Mouse (Mus musculus): ENCODE data around the gene Jmjd8. TPM values are rescaled to one million over a fixed set of nuclear protein-coding genes. Genes with fewer than 3 reads are reported as not detected.
"Not testable (repeated sequence)": the region's sequence is repeated elsewhere in the genome, so short reads cannot be mapped to it uniquely, and the experiment has no call there.

Jmjd8 gene
- polyA plus RNA-seq, 1 experiment from 2014 or later = 47.2 TPM

DNA sequence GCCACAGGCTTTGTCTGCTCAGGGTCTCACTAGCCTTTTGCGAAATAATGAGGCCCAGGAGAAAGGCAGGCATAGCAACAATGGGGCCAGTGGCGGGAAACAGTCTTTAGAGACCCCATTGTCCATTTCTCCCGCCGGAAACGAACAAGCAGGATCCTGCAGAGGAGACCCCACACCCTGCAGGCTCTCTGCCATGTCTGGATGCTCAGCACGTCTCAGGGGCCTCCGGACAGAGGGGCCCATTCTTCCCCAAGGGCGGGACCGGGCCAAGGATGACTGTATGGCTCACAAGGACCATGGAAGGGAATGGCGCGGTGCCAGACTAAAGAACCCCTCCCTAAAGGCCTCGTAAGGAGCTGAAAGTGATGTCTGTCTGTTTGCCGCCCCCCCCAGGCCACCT, 34.5 kb upstream of the Jmjd8 start:
- Histone ChIP-seq H3K9ac (no peak overlapping the region), H3K4me2 (no peak overlapping the region), H3K36me3 (peaks cover 9% of the 10 kb centered on the region), H3K4me3 (no peak overlapping the region), H3K9me3 (no peaks in the 10 kb centered on the region), H3K4me1 (peaks cover 58% of the 10 kb centered on the region), H3K27ac (no peak overlapping the region), H3K27me3 (no peaks in the 10 kb centered on the region)
- ATAC-seq (ENCODE audit: insufficient number of reproducible peaks, low FRiP score, low TSS enrichment, low read depth) = no peak
- WGBS = 82% methylated on average over 13 of the region's 13 CpGs

DNA sequence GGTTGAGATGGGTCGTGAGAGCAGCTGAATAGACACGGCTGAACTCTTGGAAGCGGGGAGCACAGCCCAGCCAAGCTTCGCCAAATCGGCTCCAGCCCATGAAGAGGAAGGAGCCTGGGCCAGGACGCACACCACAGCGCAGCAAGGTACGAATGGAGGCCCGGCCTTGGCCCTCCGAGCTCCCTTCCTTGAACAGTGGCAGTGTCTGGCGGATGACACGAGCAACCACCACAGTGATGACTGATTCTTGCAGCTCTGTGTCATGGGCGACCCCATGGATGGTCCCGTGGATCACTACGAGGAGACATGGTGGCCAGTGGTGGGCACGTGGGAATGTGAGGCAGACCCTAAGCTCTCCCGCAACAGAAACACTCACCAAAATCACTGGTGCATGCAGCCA, 33.7 kb upstream of the Jmjd8 start:
- no peak overlapping the region for H3K27ac ChIP-seq
- H3K27me3 ChIP-seq = no peaks in the 10 kb centered on the region
- peaks cover 58% of the 10 kb centered on the region for H3K4me1 ChIP-seq

DNA sequence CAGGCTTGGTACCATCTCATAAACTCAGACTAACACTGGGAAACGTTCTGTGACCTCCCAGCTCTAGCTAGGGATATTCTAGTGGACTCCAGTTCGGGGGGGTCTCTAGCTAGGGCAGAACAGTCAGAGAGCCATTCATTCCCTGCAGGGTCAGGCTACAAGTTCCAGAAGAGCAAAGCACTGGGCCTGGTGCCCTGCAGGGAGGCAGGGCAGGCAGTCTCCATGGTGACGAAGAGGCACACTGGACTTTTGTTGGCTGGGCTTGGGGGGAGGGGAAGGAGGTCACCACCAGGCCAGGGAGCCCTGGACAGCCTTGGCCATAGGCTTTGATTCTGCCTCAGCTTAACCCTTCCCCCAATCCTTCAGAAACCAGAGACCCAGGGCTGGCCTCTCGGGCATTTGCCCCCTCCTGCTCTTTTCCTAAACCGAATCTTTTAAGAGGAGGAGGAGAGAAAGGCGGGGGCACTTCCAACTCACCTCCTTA, 33.0 kb upstream of the Jmjd8 start, which contains the start of gene AC134908.4:
TSS of gene AC134908.4 (minus strand) at position 51 of the 484 bp plus-strand sequence.
- Histone ChIP-seq H3K9me3 (no peaks in the 10 kb centered on the region), H3K9ac (peak within 1 kb of the TSS; percentile 56), H3K27me3 (no peaks in the 10 kb centered on the region), H3K4me1 (peaks cover 55% of the 10 kb centered on the region), H3K4me2 (peak within 1 kb of the TSS; percentile 68), H3K36me3 (0 out of 2 replicates have a peak, but pooled peaks cover 3% of the 10 kb centered on the region), H3K4me3 (peak within 1 kb of the TSS; percentile 79), H3K27ac (no peak within 1 kb of the TSS)
- 28% methylated on average over 6 of the region's 6 CpGs for WGBS
- ATAC-seq (ENCODE audit: insufficient number of reproducible peaks, low FRiP score, low TSS enrichment, low read depth) = no peak

More for the DNA sequence above, 33.7 kb upstream of the Jmjd8 start:
- ATAC-seq (ENCODE audit: insufficient number of reproducible peaks, low FRiP score, low TSS enrichment, low read depth) = no peak
- 0 out of 2 replicates have a peak overlapping the region, but pooled peaks have one; percentile 79 for H3K4me3 ChIP-seq
- H3K36me3 ChIP-seq = 0 out of 2 replicates have a peak, but pooled peaks cover 3% of the 10 kb centered on the region
- no peaks in the 10 kb centered on the region for H3K9me3 ChIP-seq
- H3K9ac ChIP-seq = no peak overlapping the region
- 89% methylated on average over 17 of the region's 17 CpGs for WGBS
- H3K4me2 ChIP-seq = peak overlapping the region; percentile 68; the same call in 1 of the 2 replicates

DNA sequence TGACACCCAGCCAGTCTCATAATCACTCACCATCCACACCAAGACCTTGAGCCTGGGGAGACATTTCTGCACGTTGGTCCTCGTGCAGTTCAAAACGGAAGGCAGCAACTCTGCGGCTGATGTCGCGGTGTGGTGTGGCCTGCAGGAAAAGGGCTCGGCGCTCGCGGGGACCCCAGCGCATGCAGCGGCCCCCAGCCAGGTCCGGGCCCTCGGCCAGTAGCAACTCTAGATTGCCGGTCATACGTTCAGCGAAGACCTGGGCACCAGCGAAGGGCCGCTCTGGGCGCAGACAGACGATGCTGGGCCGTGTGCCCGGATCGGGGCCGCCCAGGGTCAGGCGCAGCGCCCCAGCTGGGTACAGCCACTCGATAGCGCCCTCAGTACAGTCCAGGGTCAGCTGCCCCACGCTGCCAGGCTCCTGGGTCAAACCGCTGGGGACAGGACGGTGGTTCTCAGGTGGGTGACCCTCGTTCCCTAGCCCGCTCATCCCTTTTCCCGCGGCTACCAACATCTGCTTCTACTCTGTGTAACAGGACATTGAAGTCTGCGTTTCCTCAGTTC, 32.4 kb upstream of the Jmjd8 start:
- WGBS = 2% methylated on average over 36 of the region's 37 CpGs
- Histone ChIP-seq H3K27ac (no peak overlapping the region), H3K4me3 (peak overlapping the region; percentile 79), H3K9ac (peak overlapping the region; percentile 56), H3K4me2 (peak overlapping the region; percentile 68), H3K36me3 (0 out of 2 replicates have a peak, but pooled peaks cover 3% of the 10 kb centered on the region), H3K9me3 (no peaks in the 10 kb centered on the region), H3K4me1 (peaks cover 49% of the 10 kb centered on the region), H3K27me3 (peaks cover 2% of the 10 kb centered on the region; the same call in 1 of the 2 replicates)
- 0 out of 2 replicates have a peak, but pooled peaks have one; percentile 11 for ATAC-seq (ENCODE audit: insufficient number of reproducible peaks, low FRiP score, low TSS enrichment, low read depth)

DNA sequence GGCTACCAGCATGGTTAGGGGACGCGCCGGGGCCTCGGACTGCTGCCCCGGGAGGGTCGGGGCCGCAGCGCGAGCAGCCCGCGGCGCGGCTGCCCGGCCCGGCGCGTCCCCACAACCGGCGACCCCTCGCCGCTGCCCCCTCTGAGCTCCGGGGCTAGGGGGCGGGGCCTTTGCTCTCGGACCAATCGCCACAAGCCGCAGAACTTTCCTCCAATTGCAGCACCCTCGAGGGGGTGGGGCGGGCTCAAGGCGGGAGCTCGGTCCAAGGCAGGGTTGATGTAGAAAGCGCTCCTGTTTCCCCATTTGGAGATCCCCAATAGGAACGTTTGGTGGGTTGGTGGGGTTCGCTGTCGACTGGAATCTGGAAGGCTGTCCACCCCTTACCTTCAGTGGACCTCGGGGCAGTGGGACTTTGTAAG, 31.7 kb upstream of the Jmjd8 start, which contains the start of gene Metrn:
TSS of gene Metrn (minus strand) at position 186 of the 419 bp plus-strand sequence.
- peak; percentile 70; the same call in 1 of the 2 replicates for ATAC-seq (ENCODE audit: insufficient number of reproducible peaks, low FRiP score, low TSS enrichment, low read depth)
- no peaks in the 10 kb centered on the region for H3K9me3 ChIP-seq
- peak within 1 kb of the TSS; percentile 56 for H3K9ac ChIP-seq
- H3K4me3 ChIP-seq = peak within 1 kb of the TSS; percentile 79
- H3K27ac ChIP-seq = no peak within 1 kb of the TSS
- 0 out of 2 replicates have a peak, but pooled peaks cover 3% of the 10 kb centered on the region for H3K36me3 ChIP-seq
- peaks cover 6% of the 10 kb centered on the region for H3K27me3 ChIP-seq
- H3K4me1 ChIP-seq = peaks cover 44% of the 10 kb centered on the region
- H3K4me2 ChIP-seq = peak within 1 kb of the TSS; percentile 68
- WGBS = 1% methylated on average over 34 of the region's 35 CpGs

DNA sequence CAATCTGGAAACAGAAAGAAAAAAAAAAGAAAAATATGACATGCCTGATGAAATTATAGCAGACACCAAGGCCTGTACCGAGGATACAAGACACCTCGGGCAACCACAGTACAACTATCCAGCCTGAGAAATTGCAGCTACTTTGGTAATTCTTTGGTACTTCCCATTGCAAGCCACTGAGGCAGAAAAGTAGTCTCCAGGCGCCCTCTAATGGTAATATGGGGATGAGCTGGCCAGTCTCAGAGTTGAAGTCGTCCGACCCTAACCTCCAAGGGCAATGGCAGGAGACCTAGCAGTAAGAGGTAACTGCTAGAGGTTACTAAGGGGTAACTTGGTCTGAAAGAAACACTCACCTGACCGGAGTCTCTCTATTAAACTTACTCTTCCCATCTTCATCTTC, 27.6 kb upstream of the Jmjd8 start:
- Histone ChIP-seq H3K4me2 (no peak overlapping the region), H3K4me1 (peaks cover 12% of the 10 kb centered on the region), H3K27ac (no peak overlapping the region), H3K36me3 (no peaks in the 10 kb centered on the region), H3K27me3 (peaks cover 34% of the 10 kb centered on the region), H3K9ac (no peak overlapping the region), H3K4me3 (no peak overlapping the region), H3K9me3 (no peaks in the 10 kb centered on the region)
- 6% methylated on average over 6 of the region's 6 CpGs for WGBS
- no peak for ATAC-seq (ENCODE audit: insufficient number of reproducible peaks, low FRiP score, low TSS enrichment, low read depth)

DNA sequence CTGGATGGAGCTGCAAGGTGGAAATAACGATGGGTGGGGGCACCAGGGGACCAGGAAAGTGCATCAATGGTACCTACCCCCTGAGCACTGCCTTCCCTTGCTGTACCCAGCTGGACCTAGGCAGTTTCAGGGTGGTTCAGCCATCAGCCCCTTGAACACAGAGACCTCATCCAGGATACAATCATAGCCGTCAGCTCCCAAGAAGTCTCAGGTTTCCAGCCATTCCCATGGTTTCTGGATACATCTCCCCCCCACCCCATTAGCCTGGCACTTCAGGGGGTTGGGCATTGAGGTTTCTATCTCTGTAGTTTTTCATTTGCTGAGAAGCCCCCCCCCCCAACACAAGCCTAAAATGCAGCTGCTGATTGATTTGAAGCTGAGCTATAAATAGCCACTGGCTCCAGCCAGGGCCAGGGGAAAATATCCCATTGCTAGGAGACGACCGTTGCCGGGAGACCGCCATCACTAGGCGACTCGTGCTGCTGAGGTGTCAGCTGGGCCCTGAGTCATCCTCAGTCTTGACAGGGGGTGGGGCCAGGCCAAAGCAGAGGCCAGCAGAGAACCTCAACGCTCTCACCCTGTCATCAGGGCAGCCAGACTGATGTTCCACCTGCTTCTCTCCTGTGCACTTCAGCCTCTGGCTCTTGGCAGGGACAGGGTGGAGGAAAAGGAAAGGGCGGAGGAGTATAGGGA, 25.7 kb upstream of the Jmjd8 start:
- Histone ChIP-seq H3K36me3 (no peaks in the 10 kb centered on the region), H3K4me2 (no peak overlapping the region), H3K27me3 (peaks cover 35% of the 10 kb centered on the region), H3K4me3 (no peak overlapping the region), H3K4me1 (no peaks in the 10 kb centered on the region), H3K9ac (no peak overlapping the region), H3K27ac (no peak overlapping the region), H3K9me3 (no peaks in the 10 kb centered on the region)
- 0 out of 2 replicates have a peak, but pooled peaks have one; percentile 15 for ATAC-seq (ENCODE audit: insufficient number of reproducible peaks, low FRiP score, low TSS enrichment, low read depth)
- WGBS = 8% methylated on average over 10 of the region's 10 CpGs

DNA sequence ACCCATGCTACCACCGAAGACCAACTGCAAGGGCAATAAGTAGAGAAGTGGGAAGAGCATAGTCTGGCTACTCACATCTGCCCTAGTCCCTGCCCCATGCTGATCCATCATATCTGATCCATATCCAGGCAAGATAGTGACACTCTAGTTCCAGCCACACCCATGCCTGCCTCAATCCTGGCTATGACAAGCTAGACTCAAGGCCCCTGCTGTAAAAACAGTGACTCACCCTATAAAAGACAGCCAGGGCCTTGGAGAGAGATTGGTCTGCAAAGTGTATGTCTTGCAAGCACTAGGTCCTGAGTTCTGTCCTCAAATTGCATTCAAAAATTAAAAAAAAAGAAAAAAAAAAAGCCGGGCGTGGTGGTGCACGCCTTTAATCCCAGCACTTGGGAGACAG, 22.2 kb upstream of the Jmjd8 start:
- H3K27me3 ChIP-seq = peaks cover 66% of the 10 kb centered on the region
- no peaks in the 10 kb centered on the region for H3K9me3 ChIP-seq
- no peaks in the 10 kb centered on the region for H3K36me3 ChIP-seq
- ATAC-seq (ENCODE audit: insufficient number of reproducible peaks, low FRiP score, low TSS enrichment, low read depth) = no peak
- no peak overlapping the region for H3K9ac ChIP-seq
- no peak overlapping the region for H3K4me2 ChIP-seq
- H3K4me3 ChIP-seq = no peak overlapping the region
- 79% methylated on average over 4 of the region's 4 CpGs for WGBS
- no peak overlapping the region for H3K27ac ChIP-seq
- peaks cover 18% of the 10 kb centered on the region for H3K4me1 ChIP-seq

DNA sequence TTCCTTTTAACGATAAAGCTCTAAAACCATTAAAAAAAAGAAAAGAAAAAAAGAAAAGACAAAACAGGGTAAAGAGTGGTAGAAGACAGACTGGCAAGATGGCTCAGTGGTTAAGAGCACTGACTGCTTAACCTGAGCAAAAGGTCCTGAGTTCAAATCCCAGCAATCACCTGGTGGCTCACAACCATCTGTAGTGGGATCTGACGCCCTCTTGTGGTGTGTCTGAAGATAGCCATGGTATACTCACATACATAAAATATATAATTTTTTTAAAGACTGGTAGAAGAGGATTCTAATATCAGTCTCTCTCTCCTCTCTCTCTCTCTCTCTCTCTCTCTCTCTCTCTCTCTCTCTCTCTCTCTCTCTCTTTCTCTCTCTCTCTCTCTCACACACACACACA, 21.2 kb upstream of the Jmjd8 start:
- H3K27me3 ChIP-seq = peaks cover 69% of the 10 kb centered on the region
- not testable (repeated sequence) for H3K27ac ChIP-seq; H3K4me2 ChIP-seq; H3K9ac ChIP-seq; H3K36me3 ChIP-seq; ATAC-seq (ENCODE audit: insufficient number of reproducible peaks, low FRiP score, low TSS enrichment, low read depth); H3K4me3 ChIP-seq; H3K9me3 ChIP-seq
- 36% methylated on average over 2 of the region's 2 CpGs for WGBS
- H3K4me1 ChIP-seq = peaks cover 18% of the 10 kb centered on the region

DNA sequence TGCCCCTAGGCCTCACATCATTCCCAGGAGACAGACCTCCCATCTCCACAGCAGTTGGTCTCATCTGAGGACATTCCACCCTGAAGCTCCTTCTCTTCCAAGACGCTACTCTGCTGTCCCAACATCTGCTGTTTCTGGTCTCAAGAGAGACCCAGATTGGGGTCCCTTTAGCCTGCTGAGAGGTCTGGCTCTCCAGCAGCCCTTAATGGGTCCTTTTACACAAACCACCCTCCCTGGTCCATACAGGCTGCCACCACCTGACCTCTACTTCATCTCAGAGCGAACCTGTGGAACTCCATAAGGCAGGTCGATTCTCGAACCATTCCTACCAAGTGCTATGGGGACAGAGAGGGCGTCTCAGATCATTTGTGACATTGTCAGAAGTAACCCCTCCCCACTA, 20.6 kb upstream of the Jmjd8 start:
- Histone ChIP-seq H3K9ac (no peak overlapping the region), H3K27ac (no peak overlapping the region), H3K27me3 (peaks cover 70% of the 10 kb centered on the region), H3K4me1 (peaks cover 18% of the 10 kb centered on the region), H3K4me2 (peak overlapping the region; percentile 94), H3K36me3 (no peaks in the 10 kb centered on the region), H3K4me3 (peak overlapping the region; percentile 60), H3K9me3 (no peaks in the 10 kb centered on the region)
- WGBS = 32% methylated on average over 5 of the region's 5 CpGs
- no peak for ATAC-seq (ENCODE audit: insufficient number of reproducible peaks, low FRiP score, low TSS enrichment, low read depth)

DNA sequence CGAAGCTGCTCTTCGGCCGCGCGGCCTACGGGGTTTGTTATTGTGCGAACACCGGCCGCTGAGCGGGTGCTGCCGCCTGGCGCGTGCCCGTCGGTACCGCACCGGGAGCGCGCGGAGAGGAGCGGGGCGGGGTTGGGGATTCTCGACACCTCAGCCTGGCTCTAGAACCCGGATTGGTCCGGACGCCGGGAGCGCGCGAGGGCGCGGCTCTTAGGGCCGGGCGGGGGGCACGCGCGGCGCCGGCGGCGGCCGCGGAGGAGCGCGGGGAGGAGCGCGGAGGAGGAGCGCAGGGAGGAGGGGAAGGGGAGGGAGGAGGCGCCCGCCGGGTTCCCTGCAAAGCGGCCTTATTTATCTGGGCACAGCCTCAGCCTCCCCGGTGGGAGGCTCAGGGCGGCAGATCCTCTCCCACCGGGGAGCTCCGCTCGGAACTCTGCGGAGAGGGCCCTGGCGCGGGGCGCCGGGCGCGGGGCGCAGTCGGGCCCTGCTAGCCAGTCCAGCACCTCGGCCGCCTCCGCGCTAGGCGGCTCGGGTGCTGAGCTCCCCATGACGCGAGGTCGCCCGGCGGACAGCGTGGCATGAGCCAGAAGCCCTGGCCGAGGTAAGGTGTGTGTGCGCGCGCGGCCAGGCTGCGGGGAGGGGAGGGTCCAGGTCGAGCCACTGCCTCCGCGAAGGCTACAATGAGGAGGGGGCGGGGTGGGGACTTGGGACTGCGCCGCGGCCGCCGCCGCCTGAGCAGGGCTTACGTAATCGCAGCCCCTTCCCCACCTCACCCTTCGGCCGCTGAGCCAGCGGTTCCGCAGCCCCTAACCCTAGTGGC, 19.7 kb upstream of the Jmjd8 start, which contains the start of gene Fbxl16:
TSS of gene Fbxl16 (plus strand) at position 297 of the 817 bp plus-strand sequence.
- Histone ChIP-seq H3K9me3 (no peaks in the 10 kb centered on the region), H3K27me3 (peaks cover 65% of the 10 kb centered on the region), H3K4me2 (peak within 1 kb of the TSS; percentile 94), H3K36me3 (no peaks in the 10 kb centered on the region), H3K27ac (no peak within 1 kb of the TSS), H3K4me1 (peaks cover 22% of the 10 kb centered on the region), H3K4me3 (peak within 1 kb of the TSS; percentile 60), H3K9ac (peak within 1 kb of the TSS; percentile 37)
- peak; percentile 78 for ATAC-seq (ENCODE audit: insufficient number of reproducible peaks, low FRiP score, low TSS enrichment, low read depth)
- WGBS = under 1% methylated on average over 76 of the region's 100 CpGs
